Comparison of ENCODE assay signal across 25 mouse cellular contexts in genomic region chr3:157865848-157866247, GRCm38 (mm10). TPM values are rescaled to one million over a fixed set of nuclear protein-coding genes. Genes with fewer than 3 reads are reported as not detected.
DNase-seq lines count a peak whose midpoint lies in the region; ATAC-seq and TF ChIP-seq lines count a peak whose summit lies in the region.
"Had no signal": no experiment of that assay in that cellular context is flagged by ENCODE, and none has a peak within 500 bp of the region (broad histone marks: within the 10 kb centered on the region; RNA-seq: fewer than 3 reads in every experiment).

No protein-coding gene starts in this region.

- no peaks in the 10 kb centered on the region for H3K9me3 ChIP-seq in CH12.LX (replicated peaks; ENCODE audit: low read length)
- H3K9me3 ChIP-seq in intestine, embryonic 16.5 days (ENCODE audit: control insufficient read depth, low read length): no peaks in the 10 kb centered on the region
- H3K9me3 ChIP-seq: embryonic facial prominence, embryonic 12.5 days; forebrain, embryonic 13.5 days; forebrain, embryonic 15.5 days had no signal

- H3K9ac ChIP-seq in CH12.LX (ENCODE audit: insufficient read depth, low read depth): no peak overlapping the region
- H3K9ac ChIP-seq in intestine, embryonic 16.5 days (ENCODE audit: low read depth, low read length): no peak overlapping the region
- H3K9ac ChIP-seq: embryonic facial prominence, embryonic 12.5 days; forebrain, embryonic 13.5 days; forebrain, embryonic 15.5 days; forebrain, postnatal 0 days had no signal

- DNase-seq in CH12.LX (ENCODE audit: extremely low read depth): no peak
- no peak for DNase-seq in Patski (ENCODE audit: low read depth, low spot score)
- DNase-seq in heart, adult 11 months: no peak
- no peak for DNase-seq in kidney, postnatal 25 days
- DNase-seq in layer of hippocampus, adult 8-10 months (ENCODE audit: low spot score in 2 of 2): no peak
- no peak for DNase-seq in gastrocnemius, postnatal 25 days
- DNase-seq: adrenal gland, adult 2 months; adrenal gland, postnatal 10 days; adrenal gland, postnatal 25 days; B cell, adult 2 months; cerebellum, adult 11 months; cerebellum, adult 18-20 months; cerebellum, adult 8-10 months; cerebellum, adult 9-11 months; cerebellum, postnatal 14 days; cerebellum, postnatal 36 days; embryo, embryonic 11 days; forebrain, postnatal 0 days had no signal

- H3K36me3 ChIP-seq in CH12.LX (replicated peaks in 1 of 2; ENCODE audit: control insufficient read depth in 1 of 2, insufficient read depth in 1 of 2, low read length in 1 of 2) (no peaks in the 10 kb centered on the region), myocyte (ENCODE audit: control insufficient read depth, insufficient read depth) (no peaks in the 10 kb centered on the region)
- no peaks in the 10 kb centered on the region for H3K36me3 ChIP-seq in intestine, embryonic 16.5 days (ENCODE audit: control insufficient read depth, insufficient read depth, low read length)
- H3K36me3 ChIP-seq: embryonic facial prominence, embryonic 12.5 days; forebrain, embryonic 15.5 days had no signal

- no peak for TF ChIP-seq RAD21 in CH12.LX (IDR thresholded peaks at IDR 0.05; ENCODE audit: low read depth, low read length)

- H3K27me3 ChIP-seq in CH12.LX (replicated peaks): no peaks in the 10 kb centered on the region
- no peaks in the 10 kb centered on the region for H3K27me3 ChIP-seq in Patski
- H3K27me3 ChIP-seq in intestine, embryonic 16.5 days (replicated peaks; ENCODE audit: control insufficient read depth, insufficient read depth, low read length): no peaks in the 10 kb centered on the region
- no peaks in the 10 kb centered on the region for H3K27me3 ChIP-seq in myocyte (ENCODE audit: control insufficient read depth, insufficient read depth, insufficient read length)
- H3K27me3 ChIP-seq: embryonic facial prominence, embryonic 12.5 days; forebrain, embryonic 13.5 days; forebrain, embryonic 15.5 days had no signal

- no peaks in the 10 kb centered on the region for H3K79me2 ChIP-seq in CH12.LX (replicated peaks; ENCODE audit: control insufficient read depth, extremely low read depth, insufficient read depth, poor library complexity, severe bottlenecking)
- H3K79me2 ChIP-seq in myocyte (ENCODE audit: control insufficient read depth, insufficient read depth): no peaks in the 10 kb centered on the region

- H3K27ac ChIP-seq in CH12.LX (ENCODE audit: insufficient read depth, low read depth): no peak overlapping the region
- H3K27ac ChIP-seq in intestine, embryonic 16.5 days (ENCODE audit: low read length): no peak overlapping the region
- H3K27ac ChIP-seq: embryonic facial prominence, embryonic 12.5 days; forebrain, embryonic 13.5 days; forebrain, embryonic 15.5 days had no signal

- CTCF ChIA-PET in Patski (lab: Charles Lee): interaction anchor here (1.1 to 1.2 kb wide), 2 partner anchors 12 to 14 kb away, joined by 3 to 4 read pairs; no protein-coding TSS in a partner anchor

- peaks cover 4 to 9% of the 10 kb centered on the region in 2 experiments; a peak in 2 of 4 replicates for H3K4me1 ChIP-seq in CH12.LX (ENCODE audit: control insufficient read depth in 1 of 2, insufficient read depth in 2 of 2)
- no peaks in the 10 kb centered on the region for H3K4me1 ChIP-seq in intestine, embryonic 16.5 days (ENCODE audit: control insufficient read depth, insufficient read depth, low read length)
- H3K4me1 ChIP-seq: embryonic facial prominence, embryonic 12.5 days; forebrain, embryonic 15.5 days had no signal

- H3ac ChIP-seq in myocyte (ENCODE audit: control insufficient read depth, insufficient read length): no peak overlapping the region

- in situ Hi-C loops in CH12.LX (cut with MboI; ENCODE audit: low pct_ligation_motif_present, low pct_unique_long_range_greater_than_20kb, low sequenced_read_pairs): no loop called here
- in situ Hi-C loops in Patski (cut with MboI; ENCODE audit: low pct_unique_long_range_greater_than_20kb): no loop called here

- WGBS in intestine, embryonic 16.5 days: 77% methylated on average over 2 of the region's 2 CpGs

- H3K4me3 ChIP-seq in CH12.LX (replicated peaks in 1 of 3; ENCODE audit: low read depth in 2 of 3, low read length in 2 of 3, poor library complexity in 1 of 3) (no peak overlapping the region), myocyte (no peak overlapping the region)
- no peak overlapping the region for H3K4me3 ChIP-seq in intestine, embryonic 16.5 days (ENCODE audit: low read length)
- H3K4me3 ChIP-seq: embryonic facial prominence, embryonic 12.5 days; forebrain, embryonic 13.5 days; forebrain, embryonic 15.5 days had no signal

- peak; percentile 27 for ATAC-seq in Patski
- ATAC-seq in intestine, embryonic 16.5 days: peak; percentile 56
- ATAC-seq: CD4-positive, CD25-positive, alpha-beta regulatory T cell, adult 4 months; forebrain, embryonic 13.5 days; forebrain, embryonic 15.5 days; forebrain, postnatal 0 days had no signal

- POLR2A ChIA-PET in Patski (lab: Charles Lee): no interaction called here

- no peak for TF ChIP-seq EP300 in CH12.LX (IDR thresholded peaks at IDR 0.05; ENCODE audit: low read length)

- TF ChIP-seq POLR2A in CH12.LX (IDR thresholded peaks at IDR 0.05; ENCODE audit: low read depth, low read length) (no peak), myocyte (IDR thresholded peaks at IDR 0.05; ENCODE audit: insufficient read length, low read depth) (no peak)

- no peak overlapping the region for H3K4me2 ChIP-seq in CH12.LX (ENCODE audit: insufficient read depth, low read depth, poor library complexity, severe bottlenecking)
- H3K4me2 ChIP-seq in intestine, embryonic 16.5 days (ENCODE audit: low read depth, low read length): peak overlapping the region; percentile 5; the same call in 1 of the 2 replicates
- H3K4me2 ChIP-seq in myocyte (ENCODE audit: low read depth): peak overlapping the region; percentile 1
- H3K4me2 ChIP-seq: embryonic facial prominence, embryonic 12.5 days; forebrain, embryonic 13.5 days; forebrain, embryonic 15.5 days had no signal

- no peak for TF ChIP-seq CTCF in CH12.LX (conservative IDR thresholded peaks at IDR 0.05 in 1 of 2, IDR thresholded peaks at IDR 0.05 in 1 of 2; ENCODE audit: low read depth in 2 of 2, low read length in 2 of 2)
- TF ChIP-seq CTCF in Patski (IDR thresholded peaks at IDR 0.05): no peak

- dilution Hi-C loops in CH12.LX (cut with MboI; ENCODE audit: extremely low pct_ligation_motif_present, extremely low pct_unique_long_range_greater_than_20kb, low sequenced_read_pairs): no loop called here

TF ChIP-seq in CH12.LX, 34 proteins besides CTCF, POLR2A, EP300 and RAD21:
- TF ChIP-seq NRF1 (IDR thresholded peaks at IDR 0.05; ENCODE audit: low read depth, low read length): no peak
- no peak for TF ChIP-seq POLR2AphosphoS2 (IDR thresholded peaks at IDR 0.05; ENCODE audit: low read depth, low read length)
- no peak for TF ChIP-seq SMC3 (IDR thresholded peaks at IDR 0.05; ENCODE audit: low read depth, low read length)
- TF ChIP-seq IRF4 (IDR thresholded peaks at IDR 0.05; ENCODE audit: low read depth, low read length): peak; percentile 49

TF ChIP-seq in myocyte, 11 proteins besides CTCF, POLR2A, EP300 and RAD21:
- TF ChIP-seq TCF3 (IDR thresholded peaks at IDR 0.05; ENCODE audit: insufficient read length, low read depth) (no peak), REST (IDR thresholded peaks at IDR 0.05; ENCODE audit: insufficient read depth, insufficient read length) (no peak), MAX (IDR thresholded peaks at IDR 0.05; ENCODE audit: low read depth) (no peak), TCF12 (IDR thresholded peaks at IDR 0.05; ENCODE audit: insufficient read depth, poor library complexity, severe bottlenecking) (no peak), POLR2AphosphoS2 (IDR thresholded peaks at IDR 0.05; ENCODE audit: insufficient read length, low read depth) (no peak), E2F4 (IDR thresholded peaks at IDR 0.05; ENCODE audit: insufficient read depth) (no peak), MYOD1 (IDR thresholded peaks at IDR 0.05; ENCODE audit: control insufficient read depth in 1 of 3, insufficient read length in 2 of 3, low read depth in 2 of 3) (no peak), USF1 (IDR thresholded peaks at IDR 0.05; ENCODE audit: low read depth) (no peak), MYOG (IDR thresholded peaks at IDR 0.05; ENCODE audit: control insufficient read depth in 1 of 3, insufficient read depth in 1 of 3, insufficient read length in 2 of 3, low read depth in 2 of 3) (no peak), CEBPB (IDR thresholded peaks at IDR 0.05; ENCODE audit: insufficient read depth, poor library complexity, severe bottlenecking) (no peak), SRF (IDR thresholded peaks at IDR 0.05; ENCODE audit: control insufficient read depth, insufficient read length, low read depth) (no peak)

RNA-seq across cellular contexts. Expression of gene Cth, which starts 59.0 kb away (rescaled TPM):
- total RNA-seq in CH12.LX (2012; rRNA removed) (162 and 370 TPM in 2 replicates), CH12.LX (2014; rRNA removed) (574 and 637 TPM in 2 replicates)
- polyA plus RNA-seq in CH12.LX (2012; ENCODE audit: insufficient read length, low read depth) (183 and 187 TPM in 2 replicates), Patski (2021) (23.5 TPM), myocyte (2012; fragmentation: generic; extraction: Trizol) (66.6 TPM)
- polyA plus RNA-seq in intestine, embryonic 16.5 days (2015; fragmentation: Nextera tagmentation; extraction: Ambion mirVana): 70.8 and 74.7 TPM in 2 replicates
- 1 to 10 TPM; 4.3 to 8.3 (median 5.4) TPM for total RNA-seq in layer of hippocampus, adult 8-10 months (2022)
- total RNA-seq in gastrocnemius, postnatal 25 days (2021): 1 to 10 TPM; 2.7 to 3.1 TPM
- total RNA-seq: common myeloid progenitor, adult 5-6 weeks had no signal
- polyA plus RNA-seq: CD4-positive, CD25-positive, alpha-beta regulatory T cell, adult 4 months had no signal
